Mouse (Mus musculus) erythroid progenitor cell, adult 5-6 weeks (primary cell): Measurements from ENCODE around the gene Kif27. TPM values are rescaled to one million over a fixed set of nuclear protein-coding genes. Genes with fewer than 3 reads are reported as not detected.
A peak's percentile ranks its signal among the peaks of the same experiment; 100 is the strongest.
"Not testable (repeated sequence)": the region's sequence is repeated elsewhere in the genome, so short reads cannot be mapped to it uniquely, and the experiment has no call there.

Source experiments
- ATAC-seq: replicated peaks from 2 replicates; pipeline ENCODE4 v1.8.0; 2016; ENCODE audit warnings: moderate number of reproducible peaks, mild to moderate bottlenecking, moderate TSS enrichment, inconsistent platforms; ENCODE audit not compliant: poor library complexity, low FRiP score, severe bottlenecking
- total RNA-seq, 2 experiments: library from RNA; stranded (forward) in 1 of 2; stranded (reverse) in 1 of 2; fragments of 150-400 nt in 1 of 2; fragments of 186-747, 209-891 nt in 1 of 2; gene quantifications; 2 replicates each; pipeline versions ENCODE4 v1.2.3 to v1.2.4; 2015 to 2017; ENCODE audit warnings: low replicate concordance in 2 of 2

Kif27 gene
- total RNA-seq (2015; ENCODE audit: low replicate concordance) (not detected in 2 replicates), total RNA-seq (2017; ENCODE audit: low replicate concordance) (not detected in 2 replicates)

DNA sequence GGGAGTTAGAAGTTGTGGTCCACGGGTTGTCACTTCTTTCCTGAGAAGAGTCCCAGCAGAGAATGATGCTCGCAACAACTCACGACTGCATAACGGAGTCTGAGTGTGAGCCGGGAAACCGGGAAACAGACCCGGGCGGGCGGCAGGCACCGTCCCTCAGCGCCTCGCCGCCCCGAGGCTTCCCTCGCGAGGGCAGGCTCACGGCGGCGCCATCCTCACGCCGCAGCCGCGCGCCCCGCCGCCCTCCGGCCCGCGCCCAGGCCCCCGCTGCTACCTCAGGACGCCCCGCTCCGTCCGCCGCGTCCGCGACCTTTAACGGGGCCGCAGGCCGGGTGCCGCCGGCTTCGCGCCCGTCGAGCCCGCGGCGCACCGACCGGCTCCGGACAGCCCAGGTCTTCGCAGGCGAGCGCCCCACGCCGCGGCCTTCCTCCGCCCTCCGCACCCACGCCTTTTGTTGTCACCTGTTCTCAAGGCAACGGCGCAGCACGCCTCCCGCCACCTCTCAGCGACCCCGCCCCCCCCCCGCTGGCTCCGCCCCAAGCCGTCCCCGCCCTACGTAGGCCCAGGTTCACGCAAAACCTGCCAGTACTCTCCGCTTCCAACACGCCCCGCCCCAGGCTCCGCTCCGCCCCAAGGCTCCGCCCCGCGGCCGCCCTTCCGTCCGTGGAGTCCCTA lies at the start of gene Kif27:
Gene Kif27 (minus strand): TSS at position 494 of the 675 bp plus-strand sequence.
- peak; percentile 98 for ATAC-seq

DNA sequence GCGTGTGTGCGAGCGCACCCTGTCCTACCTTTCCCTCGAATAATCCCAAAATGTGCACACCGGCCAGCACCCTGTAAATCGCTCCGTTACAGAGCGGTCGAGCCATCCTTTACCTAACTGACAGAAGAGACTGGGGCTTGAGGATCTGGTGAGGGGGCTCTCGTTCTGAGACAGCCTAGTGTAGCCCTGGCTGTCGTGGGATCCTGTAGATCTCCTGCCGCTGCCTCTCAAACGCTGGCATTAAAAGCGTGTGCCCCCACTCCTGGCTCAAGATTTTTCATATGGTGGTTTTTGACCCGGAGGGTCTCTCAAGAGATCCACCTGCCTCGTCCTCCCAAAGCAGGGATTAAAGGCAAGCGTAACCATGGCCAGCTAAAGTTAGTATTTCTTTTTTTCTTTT lies 44.3 kb upstream of the Kif27 start, which contains the start of gene Hnrnpk:
Gene Hnrnpk (minus strand): TSS at position 101 of the 400 bp plus-strand sequence.
- not testable (repeated sequence) for ATAC-seq

DNA sequence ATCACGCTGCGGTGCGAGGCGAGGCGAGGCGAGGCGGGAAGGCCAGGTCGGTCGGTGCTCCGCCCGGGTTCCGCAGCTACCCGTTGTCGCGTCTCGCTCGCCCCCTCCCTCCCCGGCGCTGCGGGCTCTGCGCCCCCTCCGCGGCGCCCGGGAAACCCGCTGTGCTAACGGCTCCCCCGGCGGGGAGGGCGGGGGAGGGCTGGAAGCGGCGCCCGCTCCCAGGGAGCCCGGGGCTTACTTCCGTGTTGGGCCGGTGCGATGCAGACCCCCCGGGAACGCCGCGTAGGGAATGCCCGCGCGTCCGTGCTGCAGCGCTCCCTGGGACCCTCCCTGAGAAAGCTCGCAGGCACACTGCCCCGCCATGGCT lies 43.8 kb upstream of the Kif27 start:
- no peak for ATAC-seq

DNA sequence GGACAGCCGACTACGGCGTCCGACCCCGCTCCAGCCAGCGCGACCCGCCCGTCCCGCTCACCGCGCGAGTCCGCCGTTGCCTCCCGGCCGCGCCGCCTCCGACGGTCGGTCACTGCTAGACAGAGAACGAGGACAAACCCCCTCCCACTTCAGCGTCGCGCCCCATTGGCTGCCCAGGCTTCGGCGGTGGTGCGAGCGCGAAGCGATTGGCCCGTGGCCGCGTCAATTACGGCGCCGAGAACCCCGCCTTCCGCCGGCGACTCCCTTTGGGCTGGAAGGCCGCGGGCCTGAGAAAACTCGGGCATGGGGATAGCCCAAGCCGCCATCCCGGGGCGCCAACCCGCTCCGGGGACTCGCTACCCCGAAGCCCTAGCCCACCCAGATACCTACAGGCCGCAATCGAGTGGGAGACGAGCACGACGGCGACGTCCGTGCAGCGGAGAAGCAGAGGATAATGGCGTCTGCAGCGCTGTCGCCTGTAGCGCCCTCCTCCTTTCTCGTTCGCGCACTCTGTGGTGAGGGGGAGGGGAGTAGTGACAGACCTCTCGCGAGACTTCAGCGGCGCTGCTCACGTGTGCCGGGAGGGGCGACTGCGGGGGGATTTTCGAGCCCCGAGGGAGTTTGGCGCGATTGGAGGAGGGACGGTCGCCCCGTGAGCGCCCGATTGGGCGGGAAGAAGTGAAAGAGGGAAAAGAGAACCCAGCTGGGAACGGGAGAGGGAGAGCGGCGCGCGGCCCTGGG lies 43.3 kb upstream of the Kif27 start, which contains the start of gene Rmi1:
Gene Rmi1 (plus strand): TSS at position 246 of the 741 bp plus-strand sequence.
- ATAC-seq: peak; percentile 89

DNA sequence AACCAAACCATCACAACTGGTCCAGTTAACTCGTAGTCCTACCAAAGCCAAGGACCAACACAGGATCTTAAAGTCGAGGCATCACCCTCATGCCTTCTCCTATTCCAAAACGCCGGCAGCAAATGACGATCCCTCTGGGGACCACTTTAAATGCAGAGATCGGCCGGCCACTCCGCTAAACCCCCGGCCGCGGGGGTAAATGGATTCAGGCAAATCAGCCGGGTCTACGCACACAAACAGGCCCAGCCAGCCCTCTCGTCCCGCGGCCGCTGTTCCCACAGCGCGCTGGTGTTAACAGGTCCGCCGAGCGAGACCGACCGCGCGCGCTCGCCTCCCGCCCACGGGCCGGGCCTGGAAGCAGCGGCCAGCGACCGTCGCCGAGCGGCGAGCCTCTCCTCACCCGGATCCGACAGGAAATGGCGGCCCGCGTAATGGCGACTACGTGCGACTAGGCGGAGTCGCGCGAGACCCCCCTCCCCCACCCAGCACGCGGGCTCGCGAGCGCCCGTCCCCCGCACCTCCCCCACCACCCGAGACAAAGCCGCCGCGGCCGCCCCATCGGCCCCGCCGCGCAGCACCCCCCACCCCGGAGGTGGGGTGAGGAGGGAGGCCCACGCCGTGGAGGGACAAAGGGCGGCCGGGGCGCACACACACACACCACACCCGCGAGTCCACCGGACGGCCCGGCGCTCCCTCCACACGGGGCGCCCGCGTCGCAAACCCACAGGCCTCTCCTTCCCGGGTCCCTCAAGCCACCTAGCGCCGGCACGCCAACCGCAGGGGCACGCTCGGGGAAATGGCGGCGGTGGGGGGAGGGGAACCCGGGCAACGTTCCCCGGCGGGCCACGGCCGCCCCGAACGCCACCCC lies 42.4 kb upstream of the Kif27 start:
- peak; percentile 46 for ATAC-seq

DNA sequence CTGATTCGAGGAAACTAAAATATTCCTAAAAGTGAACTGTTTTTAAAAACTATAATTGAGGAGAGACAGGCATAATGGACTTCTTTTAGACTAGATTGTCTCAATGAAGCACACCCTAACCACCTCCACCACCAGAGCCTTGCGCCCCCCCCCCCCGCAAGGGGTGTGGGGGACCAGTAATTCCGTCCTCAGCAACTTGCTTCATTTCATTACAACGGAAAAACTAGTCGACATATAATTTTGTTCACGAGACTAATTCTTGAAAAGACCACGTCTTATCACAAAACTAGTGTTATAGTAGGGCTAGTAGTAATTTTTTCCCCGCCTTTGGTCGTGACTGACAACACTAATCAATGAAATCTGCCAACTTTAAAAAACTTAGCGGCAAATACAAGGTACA lies 41.7 kb upstream of the Kif27 start:
- ATAC-seq: no peak

DNA sequence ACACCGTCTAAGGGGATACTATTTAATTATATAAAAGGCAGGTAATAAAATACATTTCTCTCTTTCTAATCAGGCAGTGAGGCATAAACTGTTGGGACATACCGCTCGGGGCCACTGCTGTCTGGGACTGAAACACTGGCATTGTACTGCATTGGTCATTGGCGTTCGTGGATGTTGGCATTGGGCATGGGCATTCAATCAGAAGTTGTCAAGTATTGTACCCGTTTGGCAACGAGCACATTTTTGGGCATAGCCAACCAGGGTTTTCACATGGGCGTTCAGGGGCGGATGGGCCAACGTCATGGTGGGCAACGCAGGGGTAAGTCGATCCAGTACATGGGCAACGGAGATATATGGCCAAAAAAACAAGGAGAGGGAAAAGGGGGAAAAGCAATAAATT lies 38.7 kb upstream of the Kif27 start:
- no peak for ATAC-seq

DNA sequence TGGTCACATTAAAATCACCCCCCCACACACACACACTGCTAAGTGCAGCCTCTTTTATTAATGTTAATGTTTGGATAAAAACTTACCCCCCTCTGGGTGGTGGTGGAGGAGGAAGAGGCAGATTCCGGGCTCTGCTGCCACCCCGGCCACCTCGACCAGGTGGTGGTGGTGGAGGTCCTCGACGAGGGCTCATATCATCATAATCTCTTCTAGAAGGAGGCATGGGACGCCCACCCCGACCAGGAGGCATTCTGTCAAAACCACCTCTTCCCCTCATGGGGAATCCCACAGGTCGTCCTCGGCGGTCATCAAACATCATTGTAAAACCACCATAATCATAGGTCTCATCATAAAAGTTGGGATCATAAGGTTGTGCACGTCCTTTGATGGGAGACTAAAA lies 35.5 kb upstream of the Kif27 start:
- ATAC-seq: not testable (repeated sequence)

DNA sequence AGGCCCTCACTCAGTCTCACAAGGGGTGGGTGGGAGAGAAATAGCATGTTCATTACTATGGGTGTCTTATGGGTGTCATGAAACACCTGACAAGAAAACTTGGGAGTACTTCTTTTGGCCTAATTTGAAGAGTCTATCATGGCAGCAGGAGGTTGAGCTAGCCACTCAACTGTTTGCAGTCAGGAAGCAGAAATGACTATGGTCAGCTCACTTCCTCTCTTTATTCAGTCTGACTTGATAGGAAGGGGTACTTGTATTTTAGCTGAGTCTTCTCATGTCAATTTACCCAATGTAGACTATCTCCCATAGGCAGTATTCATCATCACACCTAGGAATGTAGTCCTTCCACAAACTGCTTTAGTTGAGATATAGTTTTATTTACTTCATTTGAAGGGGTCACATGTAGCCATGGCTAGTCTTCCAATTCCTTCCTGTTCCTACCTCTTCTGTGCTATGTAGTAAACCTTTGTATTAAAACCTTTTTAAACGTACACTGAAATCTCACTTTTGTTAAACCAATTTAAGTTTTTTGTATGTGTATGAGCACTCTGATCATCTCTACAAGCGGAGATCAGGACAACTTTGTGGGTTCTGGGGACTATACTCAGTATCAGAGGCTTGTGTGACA lies 30.5 kb upstream of the Kif27 start:
- ATAC-seq: no peak

DNA sequence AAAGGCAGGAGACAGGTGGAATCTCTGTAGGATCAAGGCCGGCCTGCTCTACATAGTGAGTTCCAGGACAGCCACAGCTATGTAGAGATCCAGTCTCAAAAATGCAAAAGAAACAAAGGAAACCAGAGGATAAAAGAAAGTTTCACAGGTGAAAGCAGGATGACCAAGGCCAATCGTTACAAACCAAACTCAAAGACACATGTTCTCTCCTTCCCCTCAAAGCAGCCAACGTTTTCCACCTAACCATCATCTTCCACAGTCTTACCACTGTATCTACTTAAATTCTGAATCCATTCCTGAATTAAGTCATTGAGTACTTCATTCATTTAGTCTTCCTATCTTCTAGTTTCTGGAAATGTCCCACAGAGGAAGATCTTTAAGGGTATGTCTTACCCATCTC lies 29.5 kb upstream of the Kif27 start:
- no peak for ATAC-seq

DNA sequence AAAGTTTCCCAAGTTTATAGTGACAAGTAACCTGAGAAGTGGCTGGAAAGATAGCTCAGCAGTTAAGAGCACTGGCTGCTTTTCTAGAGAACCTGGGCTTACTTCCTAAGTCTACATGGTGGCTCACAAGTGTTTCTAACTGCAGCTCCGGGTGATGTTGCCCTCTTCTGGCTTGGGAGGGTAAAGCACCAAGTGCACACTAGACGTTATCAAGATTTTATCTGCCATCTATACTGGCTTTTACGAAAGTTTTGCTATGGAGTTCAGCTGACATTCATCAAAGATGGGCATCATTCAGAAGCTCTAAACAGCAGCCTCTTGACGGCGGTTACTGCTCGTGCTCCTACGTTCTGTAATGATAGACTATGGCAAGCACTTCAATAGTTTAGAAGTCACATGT lies 29.0 kb upstream of the Kif27 start:
- peak; percentile 69 for ATAC-seq

DNA sequence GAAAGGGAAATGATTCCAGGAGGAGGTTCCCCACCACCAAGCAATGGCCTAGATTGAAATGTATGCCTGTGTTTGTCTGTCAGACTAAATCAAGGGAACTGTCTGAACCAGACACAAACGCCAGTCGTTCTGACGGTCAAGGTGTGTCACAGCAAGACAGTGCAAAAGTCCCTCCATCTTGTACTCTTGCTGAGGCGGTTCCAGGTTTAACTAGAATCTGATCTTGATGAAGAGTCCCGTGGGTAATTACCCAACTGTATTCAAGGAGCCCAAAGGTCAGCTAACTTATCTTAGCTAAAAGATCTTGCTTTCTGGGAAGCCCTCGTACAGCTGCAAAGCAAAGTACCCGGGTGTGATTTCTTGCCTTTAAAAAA lies 26.6 kb upstream of the Kif27 start:
- ATAC-seq: 0 out of 2 replicates have a peak, but pooled peaks have one; percentile 21

DNA sequence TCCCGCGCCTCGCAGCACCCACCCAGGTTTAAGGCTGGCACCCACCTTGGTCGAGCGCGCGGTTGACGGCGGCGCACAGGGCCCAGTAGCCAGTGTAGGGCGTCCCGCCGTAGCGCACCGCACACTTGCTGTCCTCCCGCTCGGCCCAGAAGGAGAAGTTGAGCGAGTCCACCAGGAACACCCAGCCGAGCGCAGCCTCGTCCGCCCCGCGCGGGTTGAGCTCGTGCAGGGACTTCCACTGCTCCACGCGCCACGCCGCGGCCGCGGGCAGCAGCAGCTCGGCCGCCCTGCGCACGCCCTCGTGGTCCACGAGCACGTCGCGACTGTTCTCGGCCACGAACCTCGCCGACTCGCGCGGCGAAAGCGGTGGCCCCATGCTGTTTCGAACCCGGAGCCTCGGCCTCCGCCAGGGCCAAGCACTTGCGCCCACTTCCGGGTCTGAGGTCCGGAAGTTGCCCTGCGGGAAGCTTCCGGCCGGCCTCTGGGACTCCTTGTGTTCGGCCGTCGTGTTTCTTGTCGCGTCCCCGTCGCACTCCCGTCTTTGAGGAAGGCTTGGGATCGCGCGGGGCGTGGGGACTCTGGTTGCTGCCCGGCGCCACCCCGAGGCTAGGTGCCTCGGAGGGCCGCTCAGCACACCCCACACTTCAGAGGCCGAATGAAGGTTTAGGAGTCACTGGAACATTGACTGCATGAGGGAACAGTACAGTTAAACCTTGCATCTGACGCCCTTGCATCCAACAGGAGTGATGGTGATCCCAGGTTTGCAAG lies 26.0 kb upstream of the Kif27 start, which contains the start of gene 2210016F16Rik:
Gene 2210016F16Rik (minus strand): TSS at position 447 of the 768 bp plus-strand sequence.
- peak; percentile 69 for ATAC-seq

DNA sequence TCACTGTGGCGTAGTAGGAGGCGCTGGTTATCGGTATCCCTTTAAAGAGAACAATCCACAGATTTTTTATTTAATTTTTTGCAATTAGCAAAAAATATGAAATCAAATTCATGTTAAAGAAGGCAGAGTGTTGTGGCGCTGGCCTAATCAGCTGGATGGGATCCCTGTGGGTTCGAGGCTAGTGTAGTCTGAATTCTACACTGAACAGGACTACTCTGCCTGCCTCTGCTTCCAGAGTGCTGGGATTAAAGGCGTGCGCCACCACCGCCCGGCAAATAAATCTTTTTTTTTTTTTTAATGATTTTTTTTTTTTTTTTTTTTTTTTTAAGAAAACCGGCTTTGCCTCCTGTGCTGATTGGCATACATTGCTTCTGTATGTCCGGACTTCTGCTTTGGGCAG lies 25.4 kb upstream of the Kif27 start:
- ATAC-seq: no peak

DNA sequence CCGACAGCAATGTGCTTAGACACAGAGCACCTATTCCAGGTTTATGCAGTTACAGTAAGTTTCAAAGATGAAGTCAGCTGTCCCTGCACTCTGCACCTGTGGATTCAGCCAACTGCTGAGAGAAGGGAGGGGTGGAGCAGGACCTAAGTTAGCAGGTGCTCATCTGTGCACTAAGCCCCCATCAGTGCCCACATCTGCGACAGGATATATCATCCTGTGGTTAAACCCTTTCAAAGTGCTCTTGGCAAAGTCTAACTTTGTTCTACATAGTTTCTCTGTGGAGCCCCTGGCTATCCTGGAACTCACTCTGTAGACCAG lies 14.2 kb upstream of the Kif27 start:
- no peak for ATAC-seq

DNA sequence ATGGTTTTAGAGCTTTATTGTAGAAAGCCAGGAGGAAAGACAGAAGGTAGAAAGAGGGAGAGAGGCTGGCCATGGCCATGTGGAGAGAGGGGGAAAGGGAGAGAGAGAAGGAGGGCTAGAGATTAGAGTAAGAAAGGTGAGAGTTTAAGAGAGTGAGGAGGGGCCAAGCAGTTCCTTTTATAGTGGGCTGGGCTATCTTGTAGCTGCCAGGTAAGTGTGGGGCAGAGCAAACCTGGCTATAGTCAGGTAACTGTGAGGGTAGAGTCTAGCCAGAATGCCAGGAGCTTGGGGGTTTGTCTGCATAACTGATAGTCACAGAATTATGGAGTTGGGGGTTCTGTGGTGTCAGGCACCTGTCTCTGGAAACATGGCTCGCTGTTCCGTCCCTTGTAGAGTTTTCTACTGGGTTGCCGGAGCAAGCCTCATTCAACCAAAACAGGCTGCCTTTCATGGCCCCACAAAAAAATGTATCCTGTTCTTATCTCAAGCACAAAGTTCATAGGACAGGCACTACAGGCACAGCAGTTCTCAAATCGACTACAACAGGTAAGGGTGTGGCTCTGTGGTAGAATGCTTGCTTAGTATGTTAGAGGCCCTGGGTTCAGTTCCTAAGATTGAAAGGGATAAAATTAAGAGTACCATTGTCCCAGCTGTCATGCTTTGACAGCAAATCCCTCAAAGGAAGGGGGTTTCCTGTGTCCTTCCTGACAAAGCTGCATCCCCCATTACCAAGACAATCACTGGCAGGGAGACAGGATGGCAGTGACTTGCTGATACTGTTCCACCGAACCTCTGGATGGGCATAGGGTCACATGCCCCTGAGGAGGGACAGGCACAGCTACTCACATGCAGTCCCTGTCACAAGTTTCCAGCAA lies 13.6 kb upstream of the Kif27 start:
- no peak for ATAC-seq

DNA sequence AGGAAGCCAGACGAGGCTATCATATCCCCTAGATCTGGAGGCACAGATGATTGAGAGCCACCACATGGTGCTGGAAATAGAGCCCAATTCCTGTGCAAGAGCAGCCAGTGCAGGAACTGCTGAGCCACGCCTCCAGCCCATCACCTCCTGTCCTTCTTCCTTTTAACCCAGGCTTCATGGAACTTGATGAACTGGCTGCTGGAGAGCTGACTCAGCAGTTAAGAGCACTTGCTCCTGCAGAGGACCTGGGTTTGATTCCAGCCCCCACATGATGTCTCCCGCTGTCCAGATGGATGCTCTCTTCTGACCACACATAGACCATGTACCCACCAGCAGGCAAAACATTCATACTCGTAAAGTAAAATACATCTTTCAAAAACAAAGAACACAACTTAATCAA lies 9.9 kb upstream of the Kif27 start:
- no peak for ATAC-seq

DNA sequence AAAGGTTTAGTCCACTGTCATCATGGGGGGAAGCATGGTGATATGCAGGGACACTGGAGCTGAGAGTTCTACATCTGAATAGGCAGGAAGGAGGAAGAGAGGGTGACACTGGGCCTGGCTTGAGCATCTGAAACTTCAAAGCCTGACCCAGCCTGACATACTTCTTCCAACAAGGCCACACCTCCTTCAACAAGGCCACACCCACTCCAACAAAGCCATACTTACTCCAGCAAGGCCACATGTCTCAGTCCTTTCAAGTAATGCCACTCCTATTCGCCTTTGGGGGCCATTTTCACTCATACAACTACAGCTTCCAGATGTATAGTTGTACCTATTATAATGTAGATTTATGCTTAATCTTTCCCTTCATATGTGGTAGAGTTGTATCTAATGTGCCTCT lies 8.7 kb upstream of the Kif27 start:
- no peak for ATAC-seq
